Mouse (Mus musculus) kidney, embryonic 14.5 days (tissue): ENCODE data around the gene Fzr1. TPM values are rescaled to one million over a fixed set of nuclear protein-coding genes. Genes with fewer than 3 reads are reported as not detected.

Source experiments
- ATAC-seq: fragments of 200-750 bp; cut with Nextera tagmentation; 2 replicates; pipeline ENCODE4 v1.8.0; 2017; ENCODE audit warnings: moderate number of reproducible peaks, mild to moderate bottlenecking, moderate TSS enrichment, moderate library complexity; ENCODE audit not compliant: low FRiP score, low TSS enrichment
- H3K27ac ChIP-seq: fragments of 300-500 bp; sonication (generic); 2 replicates; pipeline ENCODE4 v1.5.1; 2014; ENCODE audit warnings: low read depth, mild to moderate bottlenecking, low read length, moderate library complexity, mixed read lengths
- H3K27me3 ChIP-seq: fragments of 300-500 bp; sonication (generic); 2 replicates; pipeline ENCODE4 v1.6.1; 2014; ENCODE audit warnings: mild to moderate bottlenecking, low read length; ENCODE audit not compliant: control insufficient read depth, insufficient read depth
- H3K36me3 ChIP-seq: fragments of 300-500 bp; sonication (generic); 2 replicates; pipeline ENCODE4 v1.6.1; 2014; ENCODE audit warnings: low read length, mixed read lengths; ENCODE audit not compliant: control insufficient read depth, insufficient read depth
- H3K4me1 ChIP-seq: fragments of 300-500 bp; sonication (generic); 2 replicates; pipeline ENCODE4 v1.6.1; 2014; ENCODE audit warnings: low read length, mixed read lengths; ENCODE audit not compliant: control insufficient read depth, insufficient read depth
- H3K4me2 ChIP-seq: fragments of 300-500 bp; sonication (generic); replicated peaks from 2 replicates; pipeline ENCODE4 v1.6.1; 2014; ENCODE audit warnings: low read depth, mild to moderate bottlenecking, low read length
- H3K4me3 ChIP-seq: fragments of 300-500 bp; sonication (generic); 2 replicates; pipeline ENCODE4 v1.5.1; 2014; ENCODE audit warnings: mild to moderate bottlenecking, low read length
- H3K9ac ChIP-seq: fragments of 300-500 bp; sonication (generic); 2 replicates; pipeline ENCODE4 v1.6.1; 2014; ENCODE audit warnings: low read depth, mild to moderate bottlenecking, low read length, moderate library complexity
- H3K9me3 ChIP-seq: fragments of 300-500 bp; sonication (generic); 2 replicates; pipeline ENCODE4 v1.6.1; 2016; ENCODE audit warnings: low read length; ENCODE audit not compliant: control insufficient read depth
- WGBS: fragments of 180-500 bp; shearing (Covaris S2); extraction: QIAGEN DNeasy Blood & Tissue Kit; methylation state at CpG from one replicate; pipeline ENCODE4 v1.1.7; 2014; 5-methylcytosine and 5-hydroxymethylcytosine counted together
- polyA plus RNA-seq: library from polyadenylated mRNA; unstranded; fragments of >200 nt; fragmentation: Nextera tagmentation; extraction: Ambion mirVana; gene quantifications from 2 replicates; pipeline ENCODE4 v1.2.1, GENCODE M21; 2014

Fzr1 gene
- polyA plus RNA-seq, 1 experiment from 2014 or later, result 108 TPM

GRCm38 (mm10) chr10:81325781-81326180, 52.5 kb downstream of the Fzr1 start:
- no peak overlapping the region for H3K4me3 ChIP-seq
- no peak overlapping the region; the same call in 1 of the 2 replicates for H3K27ac ChIP-seq
- peaks cover 51% of the 10 kb centered on the region for H3K36me3 ChIP-seq
- WGBS, result 91% methylated on average over 18 of the region's 18 CpGs
- H3K9ac ChIP-seq, result no peak overlapping the region
- no peaks in the 10 kb centered on the region for H3K27me3 ChIP-seq
- H3K4me2 ChIP-seq, result no peak overlapping the region
- peaks cover 16% of the 10 kb centered on the region; the same call in 1 of the 2 replicates for H3K4me1 ChIP-seq
- H3K9me3 ChIP-seq, result no peaks in the 10 kb centered on the region
- ATAC-seq, result no peak

- 93% methylated on average over 21 of the region's 21 CpGs for WGBS
- ATAC-seq, result no peak
- Histone ChIP-seq H3K4me3 (no peak overlapping the region), H3K27me3 (no peaks in the 10 kb centered on the region), H3K9me3 (no peaks in the 10 kb centered on the region), H3K36me3 (peaks cover 51% of the 10 kb centered on the region), H3K9ac (no peak overlapping the region), H3K27ac (no peak overlapping the region), H3K4me2 (no peak overlapping the region), H3K4me1 (peaks cover 16% of the 10 kb centered on the region; the same call in 1 of the 2 replicates)
Observed at GRCm38 (mm10) chr10:81325176-81325575, 53.1 kb downstream of the Fzr1 start.

GRCm38 (mm10) chr10:81323791-81324530, 54.4 kb downstream of the Fzr1 start:
- no peak overlapping the region for H3K27ac ChIP-seq
- no peaks in the 10 kb centered on the region for H3K27me3 ChIP-seq
- no peak overlapping the region for H3K4me2 ChIP-seq
- ATAC-seq, result no peak
- H3K9ac ChIP-seq, result no peak overlapping the region
- H3K36me3 ChIP-seq, result peaks cover 53% of the 10 kb centered on the region
- H3K9me3 ChIP-seq, result no peaks in the 10 kb centered on the region
- 95% methylated on average over 18 of the region's 18 CpGs for WGBS
- peaks cover 15% of the 10 kb centered on the region for H3K4me1 ChIP-seq
- H3K4me3 ChIP-seq, result no peak overlapping the region

GRCm38 (mm10) chr10:81323141-81323775, 55.1 kb downstream of the Fzr1 start:
- no peak overlapping the region for H3K27ac ChIP-seq
- WGBS, result 94% methylated on average over 23 of the region's 23 CpGs
- no peaks in the 10 kb centered on the region for H3K9me3 ChIP-seq
- peaks cover 14% of the 10 kb centered on the region for H3K4me1 ChIP-seq
- H3K36me3 ChIP-seq, result peaks cover 58% of the 10 kb centered on the region
- no peak for ATAC-seq
- peak overlapping the region; percentile 12; the same call in 1 of the 2 replicates for H3K9ac ChIP-seq
- H3K4me2 ChIP-seq, result no peak overlapping the region
- H3K4me3 ChIP-seq, result no peak overlapping the region
- no peaks in the 10 kb centered on the region for H3K27me3 ChIP-seq

GRCm38 (mm10) chr10:81322444-81322843, 55.9 kb downstream of the Fzr1 start:
- Histone ChIP-seq H3K36me3 (peaks cover 63% of the 10 kb centered on the region), H3K27me3 (no peaks in the 10 kb centered on the region), H3K9me3 (no peaks in the 10 kb centered on the region), H3K9ac (0 out of 2 replicates have a peak overlapping the region, but pooled peaks have one; percentile 93), H3K4me2 (no peak overlapping the region), H3K27ac (no peak overlapping the region), H3K4me3 (no peak overlapping the region), H3K4me1 (peaks cover 17% of the 10 kb centered on the region)
- no peak for ATAC-seq
- 93% methylated on average over 27 of the region's 27 CpGs for WGBS

GRCm38 (mm10) chr10:81321436-81321835, 56.9 kb downstream of the Fzr1 start:
- H3K4me3 ChIP-seq, result peak overlapping the region; percentile 99
- peaks cover 27% of the 10 kb centered on the region for H3K4me1 ChIP-seq
- WGBS, result 3% methylated on average over 20 of the region's 20 CpGs
- no peaks in the 10 kb centered on the region for H3K27me3 ChIP-seq
- H3K9me3 ChIP-seq, result no peaks in the 10 kb centered on the region
- peak overlapping the region; percentile 93 for H3K9ac ChIP-seq
- H3K4me2 ChIP-seq, result peak overlapping the region; percentile 70
- peaks cover 55% of the 10 kb centered on the region for H3K36me3 ChIP-seq
- peak overlapping the region; percentile 85 for H3K27ac ChIP-seq
- no peak for ATAC-seq

- H3K4me1 ChIP-seq, result peaks cover 32% of the 10 kb centered on the region
- H3K9me3 ChIP-seq, result no peaks in the 10 kb centered on the region
- WGBS, result under 1% methylated on average over 68 of the region's 68 CpGs
- no peaks in the 10 kb centered on the region for H3K27me3 ChIP-seq
- H3K4me2 ChIP-seq, result peak within 1 kb of the TSS; percentile 76
- peak within 1 kb of the TSS; percentile 85 for H3K27ac ChIP-seq
- peak within 1 kb of the TSS; percentile 99 for H3K4me3 ChIP-seq
- peaks cover 53% of the 10 kb centered on the region for H3K36me3 ChIP-seq
- peak within 1 kb of the TSS; percentile 93 for H3K9ac ChIP-seq
- ATAC-seq, result peak; percentile 91
Observed at GRCm38 (mm10) chr10:81320550-81321347, 57.6 kb downstream of the Fzr1 start, which contains the start of gene Cactin. Gene Cactin (plus strand): TSS chr10:81321103.

GRCm38 (mm10) chr10:81319741-81320549, 58.4 kb downstream of the Fzr1 start:
- Histone ChIP-seq H3K4me2 (peak overlapping the region; percentile 76), H3K9ac (peak overlapping the region; percentile 93), H3K27ac (peak overlapping the region; percentile 85), H3K9me3 (no peaks in the 10 kb centered on the region), H3K27me3 (no peaks in the 10 kb centered on the region), H3K36me3 (peaks cover 53% of the 10 kb centered on the region), H3K4me3 (peak overlapping the region; percentile 99), H3K4me1 (peaks cover 32% of the 10 kb centered on the region)
- under 1% methylated on average over 38 of the region's 38 CpGs for WGBS
- peak; percentile 82 for ATAC-seq
